Mouse (Mus musculus): ENCODE results near the gene Gpsm1. TPM values are rescaled to one million over a fixed set of nuclear protein-coding genes. Genes with fewer than 3 reads are reported as not detected.

Gene Gpsm1
- 39.8 and 114 TPM in 2 replicates for polyA plus RNA-seq (2012; ENCODE audit: insufficient read depth, low replicate concordance)

GRCm38 (mm10) chr2:26315072-26315924 is at the start of gene Gpsm1:
Gpsm1 (plus strand) TSS chr2:26315515.
- H3K27me3 ChIP-seq (replicated peaks) = peaks cover 24% of the 10 kb centered on the region
- peak within 1 kb of the TSS; percentile 97 for H3K4me3 ChIP-seq (replicated peaks)
- H3K4me1 ChIP-seq = peaks cover 83% of the 10 kb centered on the region
- H3K9me3 ChIP-seq = no peaks in the 10 kb centered on the region
- peaks cover 2% of the 10 kb centered on the region for H3K36me3 ChIP-seq (replicated peaks; ENCODE audit: low read length)
- TF ChIP-seq GATA1 (IDR thresholded peaks at IDR 0.05; ENCODE audit: borderline replicate concordance, low read length) (no peak), FLI1 (IDR thresholded peaks at IDR 0.05; ENCODE audit: low read length) (no peak)

- Histone ChIP-seq H3K4me3 (replicated peaks) (no peak overlapping the region), H3K4me1 (peaks cover 5% of the 10 kb centered on the region; the same call in 1 of the 2 replicates), H3K36me3 (replicated peaks; ENCODE audit: low read length) (no peaks in the 10 kb centered on the region), H3K9me3 (no peaks in the 10 kb centered on the region), H3K27me3 (replicated peaks) (peaks cover 61% of the 10 kb centered on the region)
- TF ChIP-seq GATA1 (IDR thresholded peaks at IDR 0.05; ENCODE audit: borderline replicate concordance, low read length) (no peak), FLI1 (IDR thresholded peaks at IDR 0.05; ENCODE audit: low read length) (no peak)
Measured at GRCm38 (mm10) chr2:26266066-26266742, 49.1 kb upstream of the Gpsm1 start.

GRCm38 (mm10) chr2:26268216-26268615 is 47.1 kb upstream of the Gpsm1 start:
- TF ChIP-seq GATA1 (IDR thresholded peaks at IDR 0.05; ENCODE audit: borderline replicate concordance, low read length) (no peak), FLI1 (IDR thresholded peaks at IDR 0.05; ENCODE audit: low read length) (no peak)
- Histone ChIP-seq H3K27me3 (replicated peaks) (peaks cover 80% of the 10 kb centered on the region), H3K36me3 (replicated peaks; ENCODE audit: low read length) (no peaks in the 10 kb centered on the region), H3K9me3 (no peaks in the 10 kb centered on the region), H3K4me3 (replicated peaks) (no peak overlapping the region), H3K4me1 (peaks cover 5% of the 10 kb centered on the region; the same call in 1 of the 2 replicates)

GRCm38 (mm10) chr2:26273611-26274010 is 41.7 kb upstream of the Gpsm1 start:
- Histone ChIP-seq H3K27me3 (replicated peaks) (peaks cover 68% of the 10 kb centered on the region), H3K4me3 (replicated peaks) (no peak overlapping the region), H3K9me3 (no peaks in the 10 kb centered on the region), H3K36me3 (replicated peaks; ENCODE audit: low read length) (no peaks in the 10 kb centered on the region), H3K4me1 (peaks cover 19% of the 10 kb centered on the region)
- TF ChIP-seq FLI1 (IDR thresholded peaks at IDR 0.05; ENCODE audit: low read length) (no peak), GATA1 (IDR thresholded peaks at IDR 0.05; ENCODE audit: borderline replicate concordance, low read length) (no peak)

- no peaks in the 10 kb centered on the region for H3K9me3 ChIP-seq
- TF ChIP-seq GATA1 (IDR thresholded peaks at IDR 0.05; ENCODE audit: borderline replicate concordance, low read length) (no peak), FLI1 (IDR thresholded peaks at IDR 0.05; ENCODE audit: low read length) (no peak)
- no peak overlapping the region for H3K4me3 ChIP-seq (replicated peaks)
- peaks cover 5% of the 10 kb centered on the region for H3K4me1 ChIP-seq
- peaks cover 73% of the 10 kb centered on the region for H3K27me3 ChIP-seq (replicated peaks)
- H3K36me3 ChIP-seq (replicated peaks; ENCODE audit: low read length) = no peaks in the 10 kb centered on the region
Measured at GRCm38 (mm10) chr2:26279712-26280111, 35.6 kb upstream of the Gpsm1 start.

GRCm38 (mm10) chr2:26280594-26280993 is 34.7 kb upstream of the Gpsm1 start:
- H3K4me1 ChIP-seq = no peaks in the 10 kb centered on the region; the same call in 1 of the 2 replicates
- TF ChIP-seq FLI1 (IDR thresholded peaks at IDR 0.05; ENCODE audit: low read length) (no peak), GATA1 (IDR thresholded peaks at IDR 0.05; ENCODE audit: borderline replicate concordance, low read length) (no peak)
- H3K4me3 ChIP-seq (replicated peaks) = no peak overlapping the region
- peaks cover 68% of the 10 kb centered on the region for H3K27me3 ChIP-seq (replicated peaks)
- H3K36me3 ChIP-seq (replicated peaks; ENCODE audit: low read length) = no peaks in the 10 kb centered on the region
- H3K9me3 ChIP-seq = no peaks in the 10 kb centered on the region

- Histone ChIP-seq H3K4me3 (replicated peaks) (no peak overlapping the region), H3K36me3 (replicated peaks; ENCODE audit: low read length) (no peaks in the 10 kb centered on the region), H3K9me3 (no peaks in the 10 kb centered on the region), H3K4me1 (peaks cover 6% of the 10 kb centered on the region), H3K27me3 (replicated peaks) (peaks cover 66% of the 10 kb centered on the region)
- TF ChIP-seq FLI1 (IDR thresholded peaks at IDR 0.05; ENCODE audit: low read length) (no peak), GATA1 (IDR thresholded peaks at IDR 0.05; ENCODE audit: borderline replicate concordance, low read length) (no peak)
Measured at GRCm38 (mm10) chr2:26285804-26286203, 29.5 kb upstream of the Gpsm1 start.

- Histone ChIP-seq H3K27me3 (replicated peaks) (peaks cover 64% of the 10 kb centered on the region), H3K9me3 (no peaks in the 10 kb centered on the region), H3K36me3 (replicated peaks; ENCODE audit: low read length) (no peaks in the 10 kb centered on the region), H3K4me3 (replicated peaks) (no peak overlapping the region), H3K4me1 (peaks cover 8% of the 10 kb centered on the region)
- no peak for TF ChIP-seq GATA1 (IDR thresholded peaks at IDR 0.05; ENCODE audit: borderline replicate concordance, low read length)
- TF ChIP-seq FLI1 (IDR thresholded peaks at IDR 0.05; ENCODE audit: low read length) = no peak
Measured at GRCm38 (mm10) chr2:26286391-26286790, 28.9 kb upstream of the Gpsm1 start.

- H3K27me3 ChIP-seq (replicated peaks) = peaks cover 68% of the 10 kb centered on the region
- H3K4me3 ChIP-seq (replicated peaks) = no peak overlapping the region
- no peaks in the 10 kb centered on the region for H3K9me3 ChIP-seq
- TF ChIP-seq GATA1 (IDR thresholded peaks at IDR 0.05; ENCODE audit: borderline replicate concordance, low read length) = no peak
- TF ChIP-seq FLI1 (IDR thresholded peaks at IDR 0.05; ENCODE audit: low read length) = no peak
- no peaks in the 10 kb centered on the region for H3K36me3 ChIP-seq (replicated peaks; ENCODE audit: low read length)
- H3K4me1 ChIP-seq = peaks cover 8% of the 10 kb centered on the region
Measured at GRCm38 (mm10) chr2:26290133-26290532, 25.2 kb upstream of the Gpsm1 start.

GRCm38 (mm10) chr2:26294457-26294856 is 20.9 kb upstream of the Gpsm1 start, which contains the start of gene Ccdc187:
Ccdc187 (minus strand) TSS chr2:26294557.
- Histone ChIP-seq H3K27me3 (replicated peaks) (peaks cover 53% of the 10 kb centered on the region), H3K4me3 (replicated peaks) (no peak within 1 kb of the TSS), H3K9me3 (peaks cover 8% of the 10 kb centered on the region; the same call in 1 of the 2 replicates), H3K4me1 (peaks cover 42% of the 10 kb centered on the region), H3K36me3 (replicated peaks; ENCODE audit: low read length) (no peaks in the 10 kb centered on the region)
- TF ChIP-seq FLI1 (IDR thresholded peaks at IDR 0.05; ENCODE audit: low read length) = no peak
- TF ChIP-seq GATA1 (IDR thresholded peaks at IDR 0.05; ENCODE audit: borderline replicate concordance, low read length) = no peak
